Mouse (Mus musculus) lung, adult 18-20 months (tissue): Measurements from ENCODE around the gene Slc38a10.

Experiments used
- DNase-seq, 2 experiments: peaks; one replicate each; pipeline ENCODE4 v3.0.0; 2022; ENCODE audit warnings: mixed read lengths in 2 of 2

Slc38a10 gene

DNA sequence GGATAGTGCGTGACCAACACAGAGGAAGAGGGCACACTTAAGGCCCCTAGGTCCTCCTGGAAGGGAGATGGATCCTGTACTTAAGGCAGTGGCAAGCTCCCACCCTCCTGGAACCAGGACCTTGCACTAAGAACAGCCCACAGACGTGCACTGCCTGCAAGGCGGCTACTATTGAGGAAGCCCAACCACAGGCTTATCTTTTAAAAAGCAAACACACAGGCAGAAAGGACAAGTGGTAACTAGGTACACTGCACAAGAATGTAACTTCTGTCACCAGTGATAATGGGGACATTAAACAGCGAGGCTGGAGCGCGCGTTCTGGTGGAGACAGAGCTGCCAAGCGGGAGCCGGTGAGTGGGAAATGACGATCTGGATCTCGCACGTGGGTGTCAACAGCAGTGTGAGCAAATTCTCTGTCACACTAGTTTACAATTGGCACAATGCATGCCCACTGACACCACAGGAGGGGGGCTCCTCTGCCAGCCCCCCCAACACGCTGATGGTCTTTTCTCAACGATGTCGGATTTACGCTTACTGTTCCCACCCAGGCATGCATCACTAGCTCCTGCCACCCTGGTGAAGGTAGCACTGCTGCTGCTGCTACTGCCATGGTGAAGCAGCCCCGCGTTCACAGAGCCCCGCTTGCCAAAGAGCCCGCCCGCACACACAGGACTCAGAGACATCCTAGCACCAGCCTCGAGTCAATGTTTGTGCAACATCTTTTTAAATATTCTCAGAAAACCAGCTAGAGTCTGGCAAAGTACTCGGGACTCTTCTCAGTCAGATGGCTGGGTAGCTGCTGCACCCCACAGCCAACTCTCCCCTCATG, 14.1 kb downstream of the Slc38a10 start:
- DNase-seq: peak in 1 of 2 experiments; percentile 63

DNA sequence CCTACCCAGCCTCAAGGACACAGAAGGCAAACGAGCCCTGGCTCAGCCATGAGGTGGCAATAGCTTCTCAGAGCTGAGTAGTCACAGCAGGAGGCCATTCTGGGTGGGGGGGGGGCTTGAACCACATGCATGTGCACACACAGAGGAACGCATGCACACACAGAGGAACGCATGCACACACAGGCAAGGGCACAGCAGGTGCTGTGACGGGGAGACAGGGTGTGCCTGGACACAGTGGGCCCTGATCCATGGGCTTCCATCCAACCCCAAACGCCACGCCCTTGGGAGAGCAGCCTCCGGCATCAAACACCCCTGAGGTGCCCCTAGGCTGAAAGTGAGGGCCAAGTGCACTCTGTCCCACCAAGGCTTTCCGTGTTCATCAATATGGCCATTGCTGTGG, 15.0 kb downstream of the Slc38a10 start:
- peak in 1 of 2 experiments; percentile 24 for DNase-seq

DNA sequence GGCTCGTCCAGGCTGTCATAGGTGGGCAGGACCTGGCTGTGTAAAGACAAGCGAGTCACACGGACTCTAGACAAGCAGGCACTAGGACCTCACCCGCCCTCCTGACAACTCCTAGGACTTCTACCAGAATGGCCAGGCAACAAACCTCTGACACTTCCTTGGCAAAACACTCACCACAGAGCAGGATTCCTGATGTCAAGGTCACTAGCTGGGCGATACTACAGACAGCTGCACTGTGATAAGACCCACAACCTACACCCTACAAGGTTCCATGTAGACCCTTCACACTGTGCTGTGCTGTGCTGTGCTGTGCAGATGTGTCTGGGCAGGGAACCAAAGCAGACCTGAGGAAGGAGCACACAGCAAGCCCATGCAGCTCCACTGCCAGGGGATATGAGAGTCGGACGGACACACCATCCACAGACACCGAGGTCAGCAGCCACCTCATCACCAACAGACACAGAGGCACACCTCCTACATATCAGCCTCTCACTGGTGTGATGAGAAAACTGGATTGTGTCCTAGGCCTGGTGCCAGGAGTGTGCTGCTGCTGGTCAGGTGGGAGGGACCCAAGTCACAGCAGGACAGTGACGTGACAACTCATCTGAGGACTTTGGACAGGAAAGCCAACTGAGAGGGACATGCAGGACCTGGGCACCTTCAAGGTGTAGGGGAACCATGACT, 16.2 kb downstream of the Slc38a10 start:
- DNase-seq: peak in 1 of 2 experiments; percentile 28

DNA sequence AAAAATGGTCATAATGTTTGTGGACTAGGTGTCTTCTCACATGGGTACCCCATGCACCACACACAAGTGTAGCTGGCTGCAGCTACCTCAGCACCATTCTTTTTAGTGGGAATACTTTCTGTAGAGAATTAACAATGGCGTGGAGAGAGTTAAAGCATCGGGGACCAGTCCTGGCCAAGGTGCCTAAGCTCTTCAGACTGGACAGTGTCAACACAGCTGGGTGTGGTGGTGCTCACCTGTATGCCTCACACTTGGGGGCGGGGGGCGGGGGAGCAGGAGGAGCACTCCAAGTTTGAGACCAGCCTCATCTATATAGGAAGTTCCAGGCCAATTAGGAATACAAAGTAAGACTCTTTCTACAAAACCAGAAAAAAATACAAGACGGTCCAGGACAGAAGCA, 17.0 kb downstream of the Slc38a10 start:
- DNase-seq: no peak

DNA sequence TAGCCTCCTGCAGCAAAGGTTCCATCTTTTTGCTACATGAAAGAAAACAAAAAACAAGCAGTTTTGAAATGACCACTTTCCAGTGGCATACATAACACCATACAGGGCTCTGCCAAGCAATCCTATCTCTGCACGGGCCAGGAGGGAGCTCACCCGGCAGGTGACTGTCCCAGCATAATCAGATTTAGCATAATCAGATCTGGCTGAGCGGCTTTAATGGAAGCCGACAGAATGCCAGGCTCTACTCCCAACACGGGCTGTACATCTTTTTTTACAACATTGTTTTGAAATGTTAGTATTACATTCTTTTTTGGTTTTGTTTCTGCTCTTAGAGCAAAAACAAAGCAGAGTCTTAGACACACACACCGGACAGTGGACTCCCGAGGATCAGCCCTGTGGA, 21.9 kb downstream of the Slc38a10 start:
- no peak for DNase-seq

DNA sequence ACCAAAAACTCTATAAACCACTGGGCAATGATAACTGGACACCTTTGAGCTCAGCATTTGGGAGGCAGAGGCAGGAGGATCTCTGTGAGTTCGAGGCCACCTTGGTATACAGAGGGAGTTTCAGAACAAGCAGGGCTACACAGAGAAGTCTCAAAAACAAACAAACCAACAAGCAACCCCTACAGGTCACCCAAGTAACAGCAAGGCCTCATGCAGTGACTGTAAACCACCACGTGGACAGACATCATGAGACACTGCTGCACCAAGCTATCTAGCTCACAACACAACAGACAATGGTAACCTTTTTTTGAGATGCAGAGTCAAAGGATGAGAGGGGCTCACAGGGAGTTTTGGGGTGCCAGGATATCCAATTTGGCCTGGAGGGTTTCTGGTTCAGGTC, 24.3 kb downstream of the Slc38a10 start:
- no peak for DNase-seq

DNA sequence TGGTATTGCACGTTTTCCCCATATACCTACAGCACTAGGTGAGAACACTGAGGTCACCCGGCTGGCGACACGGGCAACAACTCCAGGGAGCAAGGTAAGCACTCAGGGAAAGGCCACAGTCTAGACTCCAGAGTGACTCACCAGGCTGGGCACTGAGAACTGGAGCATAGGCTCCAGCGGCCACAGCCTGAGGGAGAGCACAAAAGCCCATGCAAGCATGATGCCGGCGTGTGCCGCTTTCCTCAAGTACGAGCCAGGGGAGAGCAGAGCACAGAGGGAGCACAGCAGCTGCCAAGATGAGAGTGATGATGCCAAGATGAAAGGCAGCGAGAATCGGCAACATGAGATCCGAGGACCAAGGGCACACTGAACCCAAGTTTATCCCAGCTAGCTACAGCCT, 29.0 kb downstream of the Slc38a10 start:
- DNase-seq: no peak

DNA sequence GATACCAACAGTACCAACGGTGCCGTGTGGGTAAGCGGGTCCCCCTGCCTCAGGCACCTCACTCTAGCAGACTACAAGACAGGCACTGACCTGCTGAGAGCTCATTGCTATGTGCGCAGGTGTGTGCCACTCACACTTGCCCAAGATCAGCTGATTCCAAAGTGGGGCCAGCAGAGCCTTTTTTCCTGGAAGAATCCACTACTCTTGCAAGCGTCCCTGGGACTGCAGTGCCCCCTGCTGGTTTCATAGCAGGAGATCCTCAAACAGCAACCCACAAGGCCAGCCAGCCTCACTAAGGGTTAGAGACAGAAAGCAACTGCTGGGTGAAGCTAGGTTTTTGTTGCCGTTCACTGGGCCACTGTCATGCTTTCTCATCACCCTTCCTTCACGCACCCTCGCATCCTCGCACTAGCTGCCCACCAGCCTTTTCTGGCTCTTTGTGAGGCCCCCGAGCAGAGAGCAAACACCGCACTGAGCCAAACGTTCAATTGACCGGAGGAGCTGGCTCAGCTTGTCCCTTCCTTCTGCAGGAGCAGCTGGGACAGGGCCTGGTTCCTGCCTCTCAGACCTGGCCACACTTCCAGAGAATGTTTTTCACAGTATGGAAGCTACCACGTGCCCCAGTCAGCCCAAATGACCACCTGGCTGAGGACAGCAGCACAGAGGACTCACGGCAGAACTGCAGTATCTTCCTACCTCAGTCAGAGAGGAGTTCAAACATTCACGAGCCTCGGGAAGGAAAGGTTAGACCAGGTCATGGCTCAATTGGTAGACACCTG, 30.3 kb downstream of the Slc38a10 start:
- DNase-seq: peak; percentile 66 to 80

DNA sequence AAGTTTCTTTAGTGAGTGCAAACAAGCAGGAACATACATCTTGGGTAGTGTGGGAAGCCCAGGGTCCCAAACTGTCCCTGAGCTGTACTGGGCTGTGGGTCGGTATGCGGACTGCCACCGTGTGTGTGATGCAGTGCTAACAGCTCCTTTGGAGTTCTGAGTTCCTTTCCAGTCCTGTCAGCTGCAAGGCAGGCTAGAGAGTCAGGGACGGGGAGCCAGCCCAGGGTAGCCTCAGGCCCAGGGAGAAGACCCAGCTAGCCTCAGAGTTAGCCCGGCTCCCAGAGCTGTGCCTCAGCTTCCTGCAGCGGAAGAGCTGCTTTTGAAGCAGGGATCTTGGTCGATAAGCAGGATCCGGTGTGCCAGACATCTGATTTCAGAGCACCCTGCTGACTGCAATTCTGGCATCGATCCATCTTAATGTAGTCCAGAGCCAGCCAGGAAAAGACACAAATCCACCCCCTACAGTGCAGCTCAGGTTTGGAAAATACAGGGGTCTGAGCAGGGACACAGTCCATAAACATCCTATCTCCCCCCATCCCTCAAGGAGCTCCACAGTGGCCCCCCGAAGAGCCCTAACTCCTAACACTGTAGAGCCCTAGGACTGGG, 31.1 kb downstream of the Slc38a10 start:
- no peak for DNase-seq

DNA sequence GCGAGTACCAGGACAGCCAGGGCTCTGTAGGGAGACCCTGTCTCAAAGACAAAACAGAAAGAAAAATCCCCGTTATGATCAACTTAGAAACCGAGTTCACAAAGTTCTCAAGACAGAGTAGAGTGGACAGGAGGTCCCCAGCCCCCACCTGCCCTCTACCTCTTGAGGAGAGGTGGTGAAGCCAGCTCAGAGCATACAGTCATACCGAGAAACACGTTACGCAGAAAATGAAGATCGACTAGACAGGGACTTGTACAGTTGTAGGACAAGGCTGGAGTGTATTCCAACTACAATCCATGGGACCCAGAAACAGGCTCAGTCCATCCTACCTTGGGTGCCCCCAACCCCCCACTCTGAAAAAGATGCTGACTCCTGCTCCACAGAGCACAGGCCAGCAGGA, 32.0 kb downstream of the Slc38a10 start:
- DNase-seq: no peak

DNA sequence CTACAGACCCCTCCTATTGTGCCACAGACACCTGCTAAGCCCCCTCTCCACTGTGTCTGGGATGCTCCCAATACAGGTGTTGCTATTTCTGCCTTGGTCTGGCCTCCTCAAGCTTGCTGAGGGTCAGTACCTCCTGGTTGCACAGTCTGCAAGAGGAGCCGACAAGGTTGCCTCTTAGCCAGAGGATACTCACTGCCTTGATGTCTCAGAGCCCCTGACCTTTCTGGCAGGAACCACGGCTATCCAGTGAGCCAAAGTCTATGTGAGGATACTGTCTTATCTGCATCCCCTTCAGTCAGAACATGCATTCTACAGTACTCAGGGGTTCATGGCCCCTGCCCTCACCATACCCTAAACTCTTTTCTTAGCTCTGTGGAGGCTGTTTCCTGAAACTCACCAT, 33.5 kb downstream of the Slc38a10 start:
- DNase-seq: no peak

DNA sequence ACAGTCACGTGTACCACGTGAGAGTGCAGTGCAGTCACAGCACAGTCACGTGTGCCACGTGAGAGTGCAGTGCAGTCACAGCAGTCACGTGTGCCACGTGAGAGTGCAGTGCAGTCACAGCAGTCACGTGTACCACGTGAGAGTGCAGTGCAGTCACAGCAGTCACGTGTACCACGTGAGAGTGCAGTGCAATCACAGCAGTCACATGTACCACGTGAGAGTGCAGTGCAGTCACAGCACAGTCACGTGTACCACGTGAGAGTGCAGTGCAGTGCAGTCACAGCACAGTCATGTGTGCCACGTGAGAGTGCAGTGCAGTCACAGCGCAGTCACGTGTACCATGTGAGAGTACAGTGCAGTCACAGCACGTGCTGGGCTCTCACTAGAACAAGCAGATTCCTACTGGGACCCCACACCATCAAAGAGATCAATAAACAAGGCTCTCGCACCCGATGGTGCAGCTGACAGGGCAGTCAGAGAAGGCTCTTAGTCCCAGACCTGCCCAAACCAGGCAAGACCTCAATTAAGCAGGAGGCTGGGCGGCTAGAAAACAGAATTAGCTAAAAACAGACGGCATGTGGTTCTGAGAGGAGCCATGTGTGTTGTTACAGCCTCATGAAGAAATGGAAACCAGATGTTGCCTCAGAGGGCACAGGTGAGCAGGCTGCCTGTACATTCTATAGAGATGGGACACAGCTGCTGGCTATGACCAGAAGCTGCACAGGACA, 36.5 kb downstream of the Slc38a10 start:
- DNase-seq: no peak

DNA sequence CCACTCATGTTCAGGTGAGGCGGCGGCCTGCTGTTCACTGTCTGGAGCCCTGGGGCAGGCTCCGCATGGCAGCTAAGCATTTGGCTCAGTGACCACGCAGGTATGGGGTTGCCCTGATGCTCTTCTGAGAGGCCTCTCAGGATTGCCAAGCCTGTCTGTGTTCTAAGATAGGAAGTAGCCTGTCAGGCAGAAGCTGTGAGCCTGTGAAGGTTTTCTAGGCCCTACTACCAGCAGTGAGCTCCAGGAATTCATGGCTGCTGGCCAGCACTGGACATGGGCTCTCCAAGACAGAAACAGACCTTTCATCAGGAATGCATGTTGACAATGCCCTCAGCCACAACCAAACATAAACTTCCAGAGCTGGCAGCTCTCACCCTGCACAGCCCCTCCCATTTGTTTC, 39.0 kb downstream of the Slc38a10 start:
- peak; percentile 71 to 84 for DNase-seq

DNA sequence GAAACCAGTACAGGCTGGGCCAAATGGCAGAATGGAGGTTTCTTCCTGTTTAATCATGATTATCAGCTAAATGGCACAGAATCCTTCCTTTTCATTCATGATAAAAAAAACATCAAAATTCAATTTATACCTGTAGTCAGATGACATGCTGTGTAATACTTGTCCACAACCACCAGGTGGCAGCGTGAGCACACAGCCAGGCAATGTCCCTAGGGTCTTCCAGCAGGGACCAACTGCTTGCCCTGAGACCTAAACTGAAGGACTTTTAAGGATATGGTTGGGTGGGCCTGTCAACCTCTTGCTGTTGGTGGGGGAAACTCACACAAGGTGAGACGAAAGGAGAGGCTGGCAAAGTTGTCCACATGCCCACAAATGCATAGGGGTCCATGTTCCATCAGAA, 40.1 kb downstream of the Slc38a10 start:
- DNase-seq: peak; percentile 26 to 45

DNA sequence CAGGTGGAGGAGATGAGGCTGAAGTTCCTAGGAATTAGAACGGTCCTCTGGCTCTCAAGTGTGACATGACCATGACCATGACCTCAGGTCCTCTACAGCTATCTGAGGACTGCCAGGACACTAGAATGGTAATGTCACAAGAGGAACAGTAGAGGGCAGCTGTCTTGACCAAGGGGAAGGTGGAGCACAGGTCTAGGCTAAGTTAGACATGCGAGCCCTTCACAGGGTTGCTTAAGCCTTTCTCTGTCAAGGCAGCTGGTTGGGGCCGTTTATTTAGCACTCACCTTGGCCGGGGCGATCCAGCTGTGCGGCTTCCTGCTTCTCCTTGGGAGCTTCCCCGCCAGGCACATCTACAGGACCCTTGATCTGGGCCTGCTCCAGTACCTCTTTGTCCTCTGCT, 40.6 kb downstream of the Slc38a10 start:
- DNase-seq: no peak

DNA sequence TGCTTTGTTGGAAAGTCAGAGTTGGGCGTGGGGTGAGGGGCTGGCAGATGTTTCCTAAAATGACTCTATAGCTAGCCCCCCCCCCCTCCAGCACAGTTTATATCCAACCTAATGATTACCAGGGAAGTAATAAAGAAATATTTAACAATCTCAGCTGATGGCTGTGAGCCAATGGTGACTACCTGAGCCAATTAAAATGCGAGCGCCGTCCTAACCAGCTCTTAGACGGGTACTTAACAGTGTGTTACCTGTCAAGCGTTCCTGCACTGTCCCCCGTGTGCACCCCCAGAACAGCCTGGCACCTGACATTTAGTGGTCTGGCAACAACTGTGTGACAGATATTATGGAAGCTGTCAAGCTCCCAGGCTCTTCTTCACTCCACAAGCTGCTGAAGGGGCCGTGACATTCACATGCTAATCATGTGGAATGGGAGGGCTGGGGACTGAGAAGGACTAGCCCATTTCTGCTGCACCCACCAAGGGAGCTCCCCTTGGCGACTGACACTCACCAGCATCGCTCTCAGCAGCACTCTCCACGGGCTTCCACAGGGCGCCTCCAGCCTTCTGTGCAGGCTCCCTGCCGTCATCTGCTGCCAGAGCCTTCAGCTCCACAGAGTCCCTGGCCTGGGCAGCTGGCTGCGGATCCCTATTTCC, 41.5 kb downstream of the Slc38a10 start:
- DNase-seq: no peak

DNA sequence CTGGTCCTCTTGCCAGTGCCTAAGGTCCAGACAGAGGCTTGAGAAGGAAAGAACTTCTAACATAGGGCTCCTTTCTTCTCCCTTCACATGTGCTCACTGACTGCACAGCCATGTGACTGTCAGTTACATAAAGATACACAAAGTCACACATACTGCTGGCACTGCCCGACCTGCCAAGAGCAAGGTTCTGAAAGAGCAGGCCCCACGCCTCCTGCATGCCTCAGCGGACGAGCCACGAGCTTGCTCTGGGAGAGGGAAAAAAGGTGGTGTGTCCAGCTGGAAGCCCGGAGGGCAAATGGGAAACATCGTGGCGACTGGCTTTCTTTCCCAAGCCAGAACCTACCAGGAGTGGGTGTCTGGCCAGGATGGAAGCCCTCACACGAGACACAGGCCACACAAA, 43.4 kb downstream of the Slc38a10 start:
- DNase-seq: no peak

DNA sequence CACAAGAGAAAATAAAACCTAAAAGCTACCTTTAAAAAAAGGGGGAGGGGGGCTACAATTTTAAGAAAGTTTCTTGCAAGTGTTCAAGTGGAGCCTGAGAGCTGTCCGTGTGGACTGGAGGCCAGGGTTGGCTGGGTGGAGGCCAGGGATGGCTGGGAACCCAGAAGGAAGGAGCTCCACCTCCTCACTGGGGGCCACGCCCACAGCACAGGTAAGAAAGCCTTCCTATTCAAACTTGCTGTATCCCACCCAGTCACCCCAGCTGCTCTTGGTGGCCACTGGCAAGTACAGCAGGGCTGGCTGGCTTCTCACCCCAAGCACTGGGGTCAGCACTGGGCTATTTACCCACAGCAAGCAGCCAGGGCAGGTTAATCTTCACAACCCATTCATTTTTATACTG, 44.1 kb downstream of the Slc38a10 start:
- no peak for DNase-seq

DNA sequence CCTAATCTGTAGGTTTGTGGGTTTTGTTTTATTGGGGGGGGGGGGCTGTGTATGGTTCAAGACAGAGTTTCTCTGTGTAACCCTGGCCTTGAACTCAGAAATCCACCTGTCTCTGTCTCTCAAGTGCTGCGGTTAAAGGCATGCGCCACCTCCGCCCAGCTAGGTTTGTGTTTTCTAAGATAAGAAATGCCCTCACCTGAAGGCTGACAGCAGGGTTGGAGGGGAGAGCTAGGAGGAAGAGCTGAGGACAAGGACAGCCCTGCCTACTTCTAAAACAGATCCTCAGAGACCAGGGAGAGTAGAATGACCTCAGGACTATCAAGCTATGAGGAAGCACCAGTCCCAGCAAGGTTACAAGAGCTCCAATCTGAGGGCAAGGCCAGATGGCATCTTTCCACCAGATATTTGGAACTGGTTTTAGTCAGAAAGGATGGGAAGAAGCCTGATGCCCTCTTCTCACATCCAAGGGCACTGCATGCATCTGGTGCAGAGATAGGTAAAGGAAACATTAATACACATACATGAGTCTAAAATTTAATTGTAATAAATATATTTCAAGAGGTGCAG, 47.6 kb downstream of the Slc38a10 start:
- no peak for DNase-seq

DNA sequence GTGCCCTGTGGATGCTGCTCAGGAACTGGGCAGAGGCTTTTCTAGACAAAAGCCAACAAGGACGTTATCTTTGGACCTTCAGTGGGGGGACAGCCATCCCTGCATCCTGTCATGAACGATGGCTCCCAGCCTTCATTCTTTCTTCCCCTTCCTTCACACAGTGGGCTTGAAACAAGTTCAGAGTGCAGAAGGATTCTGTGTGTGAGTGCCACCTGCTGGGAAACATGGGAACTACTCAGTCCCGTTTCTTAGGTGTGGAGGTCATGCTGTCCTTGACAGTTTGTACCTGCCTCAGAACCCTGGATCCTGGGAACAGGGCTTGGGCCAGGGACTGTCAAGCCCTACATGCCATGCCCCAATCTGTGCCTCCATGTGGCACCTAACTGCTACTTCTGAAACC, 50.1 kb downstream of the Slc38a10 start:
- DNase-seq: peak; percentile 55 to 61
